In the genomic region with DNA sequence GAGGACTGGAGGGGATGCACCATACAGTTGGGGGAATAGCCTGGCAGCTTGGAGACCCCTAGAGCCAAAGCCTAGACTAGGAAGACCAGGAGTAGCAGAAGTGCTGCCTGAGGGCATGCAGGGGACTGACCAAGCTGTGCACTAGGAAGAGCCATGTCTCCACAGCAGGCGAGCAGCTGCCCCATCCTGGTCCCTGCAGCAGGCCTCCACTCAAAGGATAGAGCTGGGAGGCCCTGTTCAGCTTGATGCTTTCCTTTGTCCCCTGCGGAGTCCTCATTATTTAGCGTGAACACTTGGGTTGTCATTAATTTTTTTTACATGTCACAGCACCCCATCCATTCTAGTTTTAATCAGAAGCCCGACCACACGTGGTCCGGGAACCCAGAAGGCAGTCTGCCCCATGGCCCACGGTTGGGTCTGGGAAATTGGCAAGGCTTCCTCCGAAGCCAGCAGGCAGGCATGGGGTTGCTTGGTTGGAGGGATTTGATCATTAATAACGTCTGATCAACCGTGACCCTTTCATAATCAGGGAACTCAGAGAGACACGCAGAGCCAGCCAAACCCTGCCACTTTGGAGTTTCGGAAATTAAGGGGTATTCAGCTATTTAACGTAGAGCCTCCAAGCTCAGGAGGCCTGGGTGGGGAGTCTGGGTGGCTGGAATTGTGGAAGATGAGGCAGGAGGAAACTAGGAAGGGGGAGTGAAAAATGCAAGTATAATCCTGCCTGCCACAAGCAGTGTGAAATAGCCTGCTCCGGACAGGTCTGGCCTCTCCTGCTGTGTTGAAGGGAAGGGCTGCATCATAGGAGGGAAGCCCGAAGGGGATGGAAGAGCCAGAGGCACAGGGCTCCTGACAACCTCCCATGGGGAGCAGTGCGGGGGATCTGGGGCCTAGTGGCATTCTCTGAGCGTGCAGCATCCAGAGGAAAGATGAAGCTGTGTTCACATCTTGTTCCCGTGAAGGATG, we compare ENCODE assay signal across 13 mouse cellular contexts.
DNase-seq lines count a peak whose midpoint lies in the region; ATAC-seq and TF ChIP-seq lines count a peak whose summit lies in the region.
"Had no signal": no experiment of that assay in that cellular context is flagged by ENCODE, and none has a peak within 500 bp of the region (broad histone marks: within the 10 kb centered on the region; RNA-seq: fewer than 3 reads in every experiment).

No protein-coding gene starts in this region.

- peak; percentile 75 for ATAC-seq in hindbrain, embryonic 14.5 days (ENCODE audit: low FRiP score)
- peak; percentile 74 for ATAC-seq in midbrain, embryonic 15.5 days (replicated peaks)
- ATAC-seq: CD4-positive, CD25-positive, alpha-beta regulatory T cell, adult 4 months had no signal

- peak; percentile 33 for DNase-seq in Muller cell, postnatal 12 days (ENCODE audit: inconsistent ontology term)
- peak; percentile 81 for DNase-seq in brain, embryonic 14.5 days (ENCODE audit: low read depth)
- peak; percentile 44 for DNase-seq in hindbrain, embryonic 14.5 days (ENCODE audit: low spot score)
- DNase-seq in right cerebral cortex, postnatal 25 days, result no peak
- DNase-seq in lung, postnatal 25 days (ENCODE audit: low spot score), result no peak
- no peak for DNase-seq in frontal cortex, postnatal 14 days (ENCODE audit: low spot score in 2 of 2)
- DNase-seq: kidney, postnatal 10 days; right cerebral cortex, postnatal 4 days; thymus, postnatal 36 days had no signal

- no peaks in the 10 kb centered on the region for H3K36me3 ChIP-seq in hindbrain, embryonic 14.5 days (replicated peaks; ENCODE audit: control insufficient read depth, insufficient read depth)
- H3K36me3 ChIP-seq in midbrain, embryonic 15.5 days (replicated peaks), result no peaks in the 10 kb centered on the region
- H3K36me3 ChIP-seq: limb, embryonic 12.5 days; stomach, embryonic 15.5 days had no signal

- WGBS in hindbrain, embryonic 14.5 days, result 10% methylated on average over 18 of the region's 18 CpGs
- WGBS in midbrain, embryonic 15.5 days, result 18% methylated on average over 18 of the region's 18 CpGs

- peaks cover 14% of the 10 kb centered on the region; the same call in 1 of the 2 replicates for H3K4me1 ChIP-seq in hindbrain, embryonic 14.5 days (replicated peaks; ENCODE audit: control insufficient read depth, insufficient read depth, low read length)
- H3K4me1 ChIP-seq in midbrain, embryonic 15.5 days, result peaks cover 16% of the 10 kb centered on the region
- H3K4me1 ChIP-seq: stomach, embryonic 15.5 days had no signal

- no peaks in the 10 kb centered on the region for H3K27me3 ChIP-seq in hindbrain, embryonic 14.5 days (ENCODE audit: control insufficient read depth, insufficient read depth, low read length)
- no peaks in the 10 kb centered on the region; the same call in 1 of the 2 replicates for H3K27me3 ChIP-seq in midbrain, embryonic 15.5 days (replicated peaks)
- H3K27me3 ChIP-seq: limb, embryonic 12.5 days; stomach, embryonic 15.5 days had no signal

- H3K4me3 ChIP-seq in hindbrain, embryonic 14.5 days (replicated peaks; ENCODE audit: low read length), result no peak overlapping the region
- no peak overlapping the region for H3K4me3 ChIP-seq in midbrain, embryonic 15.5 days
- H3K4me3 ChIP-seq: limb, embryonic 12.5 days; stomach, embryonic 15.5 days had no signal

- peak overlapping the region; percentile 28; the same call in 1 of the 2 replicates for H3K27ac ChIP-seq in hindbrain, embryonic 14.5 days
- peak overlapping the region; percentile 57 for H3K27ac ChIP-seq in midbrain, embryonic 15.5 days
- H3K27ac ChIP-seq: limb, embryonic 12.5 days; stomach, embryonic 15.5 days had no signal

- TF ChIP-seq CTCF in brain, embryonic 14.5 days (IDR thresholded peaks at IDR 0.05; ENCODE audit: borderline replicate concordance, extremely low read depth, insufficient read depth, insufficient read length), result no peak

- no peak for TF ChIP-seq POLR2A in brain, embryonic 14.5 days (IDR thresholded peaks at IDR 0.05; ENCODE audit: borderline replicate concordance, extremely low read depth, insufficient read depth, insufficient read length, poor library complexity, severe bottlenecking)

- H3K9me3 ChIP-seq in hindbrain, embryonic 14.5 days (ENCODE audit: control insufficient read depth, low read length), result no peaks in the 10 kb centered on the region
- H3K9me3 ChIP-seq in midbrain, embryonic 15.5 days, result no peaks in the 10 kb centered on the region
- H3K9me3 ChIP-seq: limb, embryonic 12.5 days; stomach, embryonic 15.5 days had no signal

- H3K9ac ChIP-seq in hindbrain, embryonic 14.5 days, result no peak overlapping the region
- no peak overlapping the region for H3K9ac ChIP-seq in midbrain, embryonic 15.5 days
- H3K9ac ChIP-seq: limb, embryonic 12.5 days; stomach, embryonic 15.5 days had no signal

- H3K4me2 ChIP-seq in hindbrain, embryonic 14.5 days (replicated peaks), result no peak overlapping the region
- H3K4me2 ChIP-seq in midbrain, embryonic 15.5 days, result no peak overlapping the region
- H3K4me2 ChIP-seq: limb, embryonic 12.5 days; stomach, embryonic 15.5 days had no signal

Comparison
In these comparisons a context has a peak if more than half of its experiments do, and no peak if none do; other contexts are left out.
1. DNase-seq: peak in Muller cell, postnatal 12 days (single experiment), brain, embryonic 14.5 days (single experiment) and hindbrain, embryonic 14.5 days (single experiment); none in right cerebral cortex, postnatal 25 days (single experiment), lung, postnatal 25 days (single experiment) and frontal cortex, postnatal 14 days (0 of 2).